Mouse (Mus musculus): ENCODE measurements around the gene Lpp.

- no peak for TF ChIP-seq CTCF (IDR thresholded peaks at IDR 0.05; ENCODE audit: borderline replicate concordance, insufficient read depth, low read depth, low read length)
- TF ChIP-seq POLR2A (IDR thresholded peaks at IDR 0.05; ENCODE audit: borderline replicate concordance, insufficient read depth, low read length) = no peak
Observed at GRCm38 (mm10) chr16:24930070-24930469, 536.8 kb downstream of the Lpp start.

Data from cerebellum, adult 2 months (tissue).